Mouse (Mus musculus) thymus, adult 2 months (tissue): ENCODE measurements at regions not wholly inside any gene's neighbourhood (a gene's known extent, or its start where the extent isn't known, plus 50 kb on each side); places are given as distances from the start of the nearest gene placed in this dataset.

Experiments
- DNase-seq: peaks from one replicate; pipeline ENCODE4 v3.0.0; 2021
- H3K27ac ChIP-seq: fragments of 200-500 bp; 2 replicates; pipeline ENCODE4 v1.5.1; 2012; ENCODE audit warnings: low read length, control low read depth; ENCODE audit not compliant: control insufficient read depth, insufficient read depth
- H3K27me3 ChIP-seq: fragments of 200-500 bp; 2 replicates; pipeline ENCODE4 v1.6.1; 2012; ENCODE audit warnings: mild to moderate bottlenecking, low read length, moderate library complexity, mixed read lengths; ENCODE audit not compliant: control insufficient read depth, insufficient read depth
- H3K36me3 ChIP-seq: fragments of 200-500 bp; 2 replicates; pipeline ENCODE4 v1.6.1; 2012; ENCODE audit warnings: mild to moderate bottlenecking, low read length, moderate library complexity; ENCODE audit not compliant: control insufficient read depth, insufficient read depth
- H3K4me1 ChIP-seq: fragments of 200-500 bp; replicated peaks from 2 replicates; pipeline ENCODE4 v1.6.1; 2012; ENCODE audit warnings: low read length; ENCODE audit not compliant: control insufficient read depth, insufficient read depth
- H3K4me3 ChIP-seq: fragments of 200-500 bp; 2 replicates; pipeline ENCODE4 v1.5.1; 2012; ENCODE audit warnings: mild to moderate bottlenecking, low read length, control low read depth, moderate library complexity; ENCODE audit not compliant: control insufficient read depth, insufficient read depth
- CTCF ChIP-seq: fragments of 200-500 bp; IDR thresholded peaks from 2 replicates; pipeline ENCODE4 v1.5.1; 2012; ENCODE audit warnings: mild to moderate bottlenecking, control low read depth, low read length, moderate library complexity, borderline replicate concordance; ENCODE audit not compliant: control insufficient read depth, poor library complexity, insufficient read depth; ENCODE audit errors: extremely low read depth
- POLR2A ChIP-seq: fragments of 200-500 bp; IDR thresholded peaks from 2 replicates; pipeline ENCODE4 v1.6.1; 2012; ENCODE audit warnings: mild to moderate bottlenecking, low read length, control low read depth, moderate library complexity; ENCODE audit not compliant: control insufficient read depth, poor library complexity, insufficient read depth; ENCODE audit errors: extremely low read depth
- WGBS: fragments of 180-500 bp; shearing (Covaris S2); methylation state at CpG from one replicate; pipeline ENCODE4 v1.1.7; 2018; 5-methylcytosine and 5-hydroxymethylcytosine counted together

DNA sequence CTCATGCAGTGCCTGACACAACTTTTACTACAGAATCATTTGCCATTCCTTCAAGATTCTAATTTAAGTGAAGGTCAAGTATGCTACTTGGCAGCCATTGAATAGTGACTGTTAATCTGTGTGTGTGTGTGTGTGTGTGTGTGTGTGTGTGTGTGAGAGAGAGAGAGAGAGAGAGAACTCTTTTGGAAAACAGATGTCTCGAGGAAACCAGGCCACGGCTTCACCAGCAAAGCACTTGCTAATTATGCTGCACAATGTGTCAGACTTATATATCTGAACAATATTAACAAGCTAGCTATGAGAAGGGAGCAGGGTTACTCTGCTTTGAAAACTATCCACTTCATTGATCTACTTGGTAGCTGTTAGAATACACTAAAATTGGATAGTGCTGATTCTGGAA is 53.1 kb upstream of the Ralgps2 start:
- Histone ChIP-seq H3K27ac (no peak overlapping the region), H3K36me3 (no peaks in the 10 kb centered on the region), H3K4me3 (no peak overlapping the region), H3K4me1 (peaks cover 24% of the 10 kb centered on the region), H3K27me3 (no peaks in the 10 kb centered on the region)
- 58% methylated on average over 2 of the region's 2 CpGs for WGBS
- no peak for DNase-seq
- TF ChIP-seq CTCF = no peak
- TF ChIP-seq POLR2A = no peak

- DNase-seq = no peak
- no peak for TF ChIP-seq POLR2A
- no peak for TF ChIP-seq CTCF
Measured at GRCm38 (mm10) chr1:156990567-156991494, 51.4 kb upstream of the Ralgps2 start.

GRCm38 (mm10) chr1:156990112-156990511 is 50.7 kb upstream of the Ralgps2 start:
- TF ChIP-seq POLR2A (no peak), CTCF (no peak)
- Histone ChIP-seq H3K27ac (no peak overlapping the region), H3K36me3 (no peaks in the 10 kb centered on the region), H3K4me1 (peaks cover 38% of the 10 kb centered on the region), H3K4me3 (no peak overlapping the region), H3K27me3 (no peaks in the 10 kb centered on the region)
- 38% methylated on average over 9 of the region's 9 CpGs for WGBS
- DNase-seq = no peak

More at GRCm38 (mm10) chr1:156990567-156991494, 51.4 kb upstream of the Ralgps2 start:
- H3K27me3 ChIP-seq = no peaks in the 10 kb centered on the region
- 27% methylated on average over 14 of the region's 14 CpGs for WGBS
- H3K36me3 ChIP-seq = no peaks in the 10 kb centered on the region
- H3K4me1 ChIP-seq = peaks cover 37% of the 10 kb centered on the region
- no peak overlapping the region for H3K27ac ChIP-seq
- H3K4me3 ChIP-seq = no peak overlapping the region

GRCm38 (mm10) chr1:156989149-156989785 is 49.8 kb upstream of the Ralgps2 start:
- 26% methylated on average over 10 of the region's 10 CpGs for WGBS
- Histone ChIP-seq H3K27ac (no peak overlapping the region), H3K4me3 (no peak overlapping the region), H3K4me1 (peaks cover 38% of the 10 kb centered on the region), H3K27me3 (no peaks in the 10 kb centered on the region), H3K36me3 (no peaks in the 10 kb centered on the region)
- DNase-seq = no peak
- TF ChIP-seq CTCF (no peak), POLR2A (no peak)
